Mouse (Mus musculus): ENCODE data around the gene Crtac1.

The Crtac1 gene

GRCm38 (mm10) chr19:42425208-42425607, 6.4 kb downstream of the Crtac1 start:
- DNase-seq (ENCODE audit: low read depth) = peak; percentile 79

- DNase-seq (ENCODE audit: low read depth) = no peak
Observed at GRCm38 (mm10) chr19:42415042-42415441, 16.5 kb downstream of the Crtac1 start.

GRCm38 (mm10) chr19:42409856-42410255, 21.7 kb downstream of the Crtac1 start:
- no peak for DNase-seq (ENCODE audit: low read depth)

- DNase-seq (ENCODE audit: low read depth) = no peak
Observed at GRCm38 (mm10) chr19:42409226-42409625, 22.4 kb downstream of the Crtac1 start.

GRCm38 (mm10) chr19:42404364-42404763, 27.2 kb downstream of the Crtac1 start:
- no peak for DNase-seq (ENCODE audit: low read depth)

GRCm38 (mm10) chr19:42399974-42400373, 31.6 kb downstream of the Crtac1 start:
- DNase-seq (ENCODE audit: low read depth) = peak; percentile 42

GRCm38 (mm10) chr19:42397281-42397680, 34.3 kb downstream of the Crtac1 start:
- peak; percentile 80 for DNase-seq (ENCODE audit: low read depth)

- no peak for DNase-seq (ENCODE audit: low read depth)
Observed at GRCm38 (mm10) chr19:42394848-42395534, 36.6 kb downstream of the Crtac1 start.

GRCm38 (mm10) chr19:42393920-42394319, 37.7 kb downstream of the Crtac1 start:
- no peak for DNase-seq (ENCODE audit: low read depth)

GRCm38 (mm10) chr19:42392094-42392493, 39.5 kb downstream of the Crtac1 start:
- no peak for DNase-seq (ENCODE audit: low read depth)

GRCm38 (mm10) chr19:42389574-42389973, 42.0 kb downstream of the Crtac1 start:
- no peak for DNase-seq (ENCODE audit: low read depth)

GRCm38 (mm10) chr19:42384981-42385598, 46.5 kb downstream of the Crtac1 start:
- no peak for DNase-seq (ENCODE audit: low read depth)

GRCm38 (mm10) chr19:42380981-42381373, 50.6 kb downstream of the Crtac1 start:
- DNase-seq (ENCODE audit: low read depth) = no peak

- no peak for DNase-seq (ENCODE audit: low read depth)
Observed at GRCm38 (mm10) chr19:42380321-42380980, 51.1 kb downstream of the Crtac1 start.

GRCm38 (mm10) chr19:42379798-42380197, 51.8 kb downstream of the Crtac1 start:
- no peak for DNase-seq (ENCODE audit: low read depth)

GRCm38 (mm10) chr19:42377206-42377605, 54.4 kb downstream of the Crtac1 start:
- DNase-seq (ENCODE audit: low read depth) = no peak

GRCm38 (mm10) chr19:42363551-42363950, 68.0 kb downstream of the Crtac1 start:
- no peak for DNase-seq (ENCODE audit: low read depth)

- no peak for DNase-seq (ENCODE audit: low read depth)
Observed at GRCm38 (mm10) chr19:42358406-42358805, 73.2 kb downstream of the Crtac1 start.

- no peak for DNase-seq (ENCODE audit: low read depth)
Observed at GRCm38 (mm10) chr19:42356854-42357253, 74.7 kb downstream of the Crtac1 start.

GRCm38 (mm10) chr19:42355476-42355875, 76.1 kb downstream of the Crtac1 start:
- DNase-seq (ENCODE audit: low read depth) = no peak

GRCm38 (mm10) chr19:42341183-42341582, 90.4 kb downstream of the Crtac1 start:
- DNase-seq (ENCODE audit: low read depth) = peak; percentile 37

- peak; percentile 22 for DNase-seq (ENCODE audit: low read depth)
Observed at GRCm38 (mm10) chr19:42332081-42332736, 99.4 kb downstream of the Crtac1 start.

- DNase-seq (ENCODE audit: low read depth) = peak; percentile 62
Observed at GRCm38 (mm10) chr19:42331446-42331845, 100.1 kb downstream of the Crtac1 start.

Measured in NIH3T3 (cell line).